13 mouse cellular contexts compared by ENCODE assay signal in the genomic region with DNA sequence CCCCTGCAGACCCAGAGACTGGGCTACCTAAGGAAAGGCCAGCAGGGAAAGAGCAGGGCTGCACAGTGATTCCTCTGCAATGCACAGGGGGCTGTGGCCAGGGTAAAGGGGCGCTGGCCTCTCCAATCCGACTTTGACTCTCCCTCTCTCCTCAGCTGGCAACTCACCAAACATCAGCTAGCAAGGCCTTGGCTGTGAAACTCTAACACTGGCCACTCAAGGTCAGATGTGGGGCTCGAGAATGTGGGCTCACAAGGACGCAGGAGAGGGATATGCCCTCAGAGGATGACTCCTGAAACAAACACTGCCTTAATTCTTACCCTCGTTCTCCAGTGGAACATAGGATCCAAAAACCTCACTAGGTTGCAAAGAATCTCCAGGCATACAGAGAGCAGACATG.
"Had no signal": no experiment of that assay in that cellular context is flagged by ENCODE, and none has a peak within 500 bp of the region (broad histone marks: within the 10 kb centered on the region; RNA-seq: fewer than 3 reads in every experiment).

No protein-coding gene starts in this region.

- H3K4me1 ChIP-seq: limb, embryonic 13.5 days; stomach, embryonic 15.5 days had no signal

- DNase-seq: kidney, adult 2 months; kidney, postnatal 14 days; layer of hippocampus, postnatal 36 days; left cerebral cortex, postnatal 4 days; lung, adult 18-20 months; spleen, adult 18-20 months; thymus, adult 2 months; thymus, postnatal 25 days had no signal

- H3K27ac ChIP-seq: kidney, embryonic 15.5 days; limb, embryonic 13.5 days; liver, embryonic 14.5 days; midbrain, embryonic 13.5 days; stomach, embryonic 15.5 days had no signal

- H3K4me3 ChIP-seq: kidney, embryonic 15.5 days; limb, embryonic 13.5 days; midbrain, embryonic 13.5 days; stomach, embryonic 15.5 days had no signal

- H3K27me3 ChIP-seq: kidney, embryonic 15.5 days; limb, embryonic 13.5 days; midbrain, embryonic 13.5 days; stomach, embryonic 15.5 days had no signal
